Comparison of ENCODE assay signal across 20 mouse cellular contexts in the genomic region with DNA sequence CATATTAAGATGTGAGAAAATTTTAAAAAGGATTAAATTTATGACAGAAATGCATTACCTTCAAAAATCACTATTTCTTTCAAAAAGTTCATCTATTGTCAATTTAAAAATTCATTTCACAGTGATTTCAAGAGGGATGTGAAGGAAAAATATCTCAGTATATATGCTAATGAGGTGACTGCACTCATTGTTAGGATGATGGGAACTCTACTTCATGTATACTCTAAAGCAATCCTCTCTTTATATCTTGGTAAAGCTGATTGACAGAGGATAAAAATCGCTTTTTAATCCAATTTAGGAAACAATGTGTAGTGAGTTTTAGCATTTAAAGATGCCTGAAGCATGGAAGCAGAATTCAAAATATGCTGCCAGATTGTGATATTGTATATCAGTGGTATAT.
DNase-seq lines count a peak whose midpoint lies in the region; ATAC-seq lines count a peak whose summit lies in the region.
"Had no signal": no experiment of that assay in that cellular context is flagged by ENCODE, and none has a peak within 500 bp of the region (broad histone marks: within the 10 kb centered on the region; RNA-seq: fewer than 3 reads in every experiment).

No protein-coding gene starts in this region.

- peaks cover 25% of the 10 kb centered on the region for H3K36me3 ChIP-seq in midbrain, embryonic 10.5 days
- H3K36me3 ChIP-seq in midbrain, embryonic 13.5 days: peaks cover 28% of the 10 kb centered on the region
- 0 out of 2 replicates have a peak, but pooled peaks cover 11% of the 10 kb centered on the region for H3K36me3 ChIP-seq in midbrain, embryonic 12.5 days
- 0 out of 2 replicates have a peak, but pooled peaks cover 7% of the 10 kb centered on the region for H3K36me3 ChIP-seq in midbrain, embryonic 15.5 days (replicated peaks)
- H3K36me3 ChIP-seq: embryonic facial prominence, embryonic 15.5 days had no signal

- WGBS in midbrain, embryonic 10.5 days: 63% methylated on average over 1 of the region's 1 CpGs
- 46% methylated on average over 1 of the region's 1 CpGs for WGBS in midbrain, embryonic 13.5 days
- WGBS in midbrain, embryonic 12.5 days: 35% methylated on average over 1 of the region's 1 CpGs
- WGBS in midbrain, embryonic 15.5 days: 37% methylated on average over 1 of the region's 1 CpGs

- no peaks in the 10 kb centered on the region for H3K27me3 ChIP-seq in midbrain, embryonic 10.5 days (ENCODE audit: low read depth, poor library complexity, severe bottlenecking)
- H3K27me3 ChIP-seq in midbrain, embryonic 13.5 days: no peaks in the 10 kb centered on the region
- no peaks in the 10 kb centered on the region for H3K27me3 ChIP-seq in midbrain, embryonic 12.5 days
- no peaks in the 10 kb centered on the region for H3K27me3 ChIP-seq in midbrain, embryonic 15.5 days (replicated peaks)
- H3K27me3 ChIP-seq: embryonic facial prominence, embryonic 13.5 days; embryonic facial prominence, embryonic 15.5 days; forebrain, embryonic 12.5 days had no signal

- peak overlapping the region; percentile 80 for H3K27ac ChIP-seq in midbrain, embryonic 10.5 days (replicated peaks)
- H3K27ac ChIP-seq in midbrain, embryonic 13.5 days: no peak overlapping the region
- H3K27ac ChIP-seq in midbrain, embryonic 12.5 days (replicated peaks): no peak overlapping the region
- no peak overlapping the region for H3K27ac ChIP-seq in midbrain, embryonic 15.5 days
- H3K27ac ChIP-seq: embryonic facial prominence, embryonic 13.5 days; embryonic facial prominence, embryonic 15.5 days; forebrain, embryonic 10.5 days; forebrain, embryonic 12.5 days had no signal

- no peak for DNase-seq in midbrain, embryonic 10.5 days (ENCODE audit: low spot score)
- DNase-seq: adrenal gland, adult 2 months; adrenal gland, postnatal 10 days; adrenal gland, postnatal 25 days; cerebellum, adult 11 months; cerebellum, adult 18-20 months; cerebellum, adult 8-10 months; cerebellum, adult 9-11 months; cerebellum, postnatal 14 days; cerebellum, postnatal 36 days; embryo, embryonic 11 days had no signal

- no peak for ATAC-seq in midbrain, embryonic 13.5 days
- peak; percentile 78 for ATAC-seq in midbrain, embryonic 12.5 days (ENCODE audit: low FRiP score, low read depth)
- ATAC-seq in midbrain, embryonic 15.5 days (replicated peaks): no peak
- ATAC-seq: forebrain, embryonic 16.5 days had no signal

- H3K9ac ChIP-seq in midbrain, embryonic 13.5 days (replicated peaks): no peak overlapping the region
- no peak overlapping the region for H3K9ac ChIP-seq in midbrain, embryonic 12.5 days (replicated peaks)
- no peak overlapping the region for H3K9ac ChIP-seq in midbrain, embryonic 15.5 days
- H3K9ac ChIP-seq: embryonic facial prominence, embryonic 13.5 days; embryonic facial prominence, embryonic 15.5 days; forebrain, embryonic 12.5 days had no signal

- no peak overlapping the region for H3K4me2 ChIP-seq in midbrain, embryonic 13.5 days (replicated peaks)
- H3K4me2 ChIP-seq in midbrain, embryonic 12.5 days (replicated peaks): no peak overlapping the region
- no peak overlapping the region for H3K4me2 ChIP-seq in midbrain, embryonic 15.5 days
- H3K4me2 ChIP-seq: embryonic facial prominence, embryonic 13.5 days; embryonic facial prominence, embryonic 15.5 days; forebrain, embryonic 12.5 days had no signal

- H3K9me3 ChIP-seq in midbrain, embryonic 10.5 days (replicated peaks): no peaks in the 10 kb centered on the region
- no peaks in the 10 kb centered on the region for H3K9me3 ChIP-seq in midbrain, embryonic 13.5 days
- no peaks in the 10 kb centered on the region for H3K9me3 ChIP-seq in midbrain, embryonic 12.5 days
- H3K9me3 ChIP-seq in midbrain, embryonic 15.5 days: no peaks in the 10 kb centered on the region
- H3K9me3 ChIP-seq: embryonic facial prominence, embryonic 13.5 days; embryonic facial prominence, embryonic 15.5 days; forebrain, embryonic 10.5 days; forebrain, embryonic 12.5 days had no signal

- H3K4me3 ChIP-seq in midbrain, embryonic 10.5 days: no peak overlapping the region
- H3K4me3 ChIP-seq in midbrain, embryonic 13.5 days (replicated peaks): no peak overlapping the region
- no peak overlapping the region for H3K4me3 ChIP-seq in midbrain, embryonic 12.5 days
- no peak overlapping the region for H3K4me3 ChIP-seq in midbrain, embryonic 15.5 days
- H3K4me3 ChIP-seq: embryonic facial prominence, embryonic 13.5 days; embryonic facial prominence, embryonic 15.5 days; erythroblast, embryonic 14.5 days; forebrain, embryonic 10.5 days; forebrain, embryonic 12.5 days had no signal

- H3K4me1 ChIP-seq in midbrain, embryonic 10.5 days: peaks cover 31% of the 10 kb centered on the region
- peaks cover 20% of the 10 kb centered on the region for H3K4me1 ChIP-seq in midbrain, embryonic 13.5 days (replicated peaks)
- H3K4me1 ChIP-seq in midbrain, embryonic 12.5 days: peaks cover 10% of the 10 kb centered on the region; the same call in 1 of the 2 replicates
- peaks cover 3% of the 10 kb centered on the region; the same call in 1 of the 2 replicates for H3K4me1 ChIP-seq in midbrain, embryonic 15.5 days
- H3K4me1 ChIP-seq: embryonic facial prominence, embryonic 15.5 days had no signal
